Mouse (Mus musculus) limb, embryonic 11.5 days (tissue): ENCODE measurements around the gene Aqp1. TPM values are rescaled to one million over a fixed set of nuclear protein-coding genes. Genes with fewer than 3 reads are reported as not detected.

Source experiments
- ATAC-seq: fragments of 200-750 bp; cut with Nextera tagmentation; 2 replicates; pipeline ENCODE4 v1.8.0; 2017; ENCODE audit warnings: low read depth; ENCODE audit not compliant: insufficient number of reproducible peaks, low FRiP score, low TSS enrichment
- DNase-seq: peaks from one replicate; pipeline ENCODE4 v3.0.0-alpha.2; 2015; ENCODE audit warnings: low spot score
- H3K27ac ChIP-seq: fragments of 300-500 bp; sonication (generic); replicated peaks from 2 replicates; pipeline ENCODE4 v1.5.1; 2014; ENCODE audit warnings: low read depth, mild to moderate bottlenecking, low read length
- H3K27me3 ChIP-seq: fragments of 300-500 bp; sonication (generic); 2 replicates; pipeline ENCODE4 v1.6.1; 2014; ENCODE audit warnings: mild to moderate bottlenecking, low read length, mixed read lengths; ENCODE audit not compliant: control insufficient read depth, insufficient read depth
- H3K36me3 ChIP-seq: fragments of 300-500 bp; sonication (generic); 2 replicates; pipeline ENCODE4 v1.6.1; 2014; ENCODE audit warnings: mild to moderate bottlenecking, low read length, moderate library complexity, mixed read lengths; ENCODE audit not compliant: control insufficient read depth, insufficient read depth
- H3K4me1 ChIP-seq: fragments of 300-500 bp; sonication (generic); 2 replicates; pipeline ENCODE4 v1.6.1; 2014; ENCODE audit warnings: low read length, mixed read lengths; ENCODE audit not compliant: control insufficient read depth, insufficient read depth
- H3K4me2 ChIP-seq: fragments of 300-500 bp; sonication (generic); 2 replicates; pipeline ENCODE4 v1.6.1; 2014; ENCODE audit warnings: low read depth, mild to moderate bottlenecking, moderate library complexity; ENCODE audit not compliant: severe bottlenecking
- H3K4me3 ChIP-seq: fragments of 300-500 bp; sonication (generic); 2 replicates; pipeline ENCODE4 v1.5.1; 2014; ENCODE audit warnings: low read depth, low read length
- H3K9ac ChIP-seq: fragments of 300-500 bp; sonication (generic); 2 replicates; pipeline ENCODE4 v1.6.1; 2014; ENCODE audit warnings: mild to moderate bottlenecking, low read length
- H3K9me3 ChIP-seq: fragments of 300-500 bp; sonication (generic); 2 replicates; pipeline ENCODE4 v1.6.1; 2016; ENCODE audit warnings: low read length; ENCODE audit not compliant: control insufficient read depth
- WGBS: fragments of 180-500 bp; shearing (Covaris S2); extraction: QIAGEN DNeasy Blood & Tissue Kit; methylation state at CpG from one replicate; pipeline ENCODE4 v1.1.7; 2014; 5-methylcytosine and 5-hydroxymethylcytosine counted together
- microRNA-seq: library from miRNA; unstranded; fragments of <30 nt; microRNA quantifications from one replicate; pipeline ENCODE4, GENCODE M21; 2016
- polyA plus RNA-seq: library from polyadenylated mRNA; unstranded; fragments of >200 nt; fragmentation: Nextera tagmentation; extraction: Ambion mirVana; gene quantifications from 2 replicates; pipeline ENCODE4 v1.2.1, GENCODE M21; 2014

Aqp1 gene
- polyA plus RNA-seq, 1 experiment from 2014 or later = 0.64 TPM

GRCm38 (mm10) chr6:55391814-55392213 is 55.6 kb downstream of the Aqp1 start:
- DNase-seq = peak; percentile 53
- Histone ChIP-seq H3K4me2 (no peak overlapping the region), H3K4me3 (no peak overlapping the region), H3K27me3 (no peaks in the 10 kb centered on the region), H3K9ac (no peak overlapping the region), H3K36me3 (no peaks in the 10 kb centered on the region), H3K9me3 (no peaks in the 10 kb centered on the region), H3K27ac (no peak overlapping the region), H3K4me1 (peaks cover 6% of the 10 kb centered on the region; the same call in 1 of the 2 replicates)
- no peak for ATAC-seq
- 13% methylated on average over 4 of the region's 4 CpGs for WGBS

- ATAC-seq (no peak), DNase-seq (peak; percentile 90)
- Histone ChIP-seq H3K4me2 (no peak overlapping the region), H3K4me3 (no peak overlapping the region), H3K27me3 (no peaks in the 10 kb centered on the region), H3K9ac (no peak overlapping the region), H3K9me3 (no peaks in the 10 kb centered on the region), H3K36me3 (no peaks in the 10 kb centered on the region), H3K27ac (no peak overlapping the region), H3K4me1 (peaks cover 6% of the 10 kb centered on the region; the same call in 1 of the 2 replicates)
- 15% methylated on average over 4 of the region's 4 CpGs for WGBS
These were observed 56.2 kb downstream of the Aqp1 start for GRCm38 (mm10) chr6:55392453-55392852.

- Histone ChIP-seq H3K4me3 (no peak overlapping the region), H3K4me2 (no peak overlapping the region), H3K27ac (no peak overlapping the region), H3K9me3 (no peaks in the 10 kb centered on the region), H3K27me3 (no peaks in the 10 kb centered on the region), H3K36me3 (no peaks in the 10 kb centered on the region), H3K4me1 (0 out of 2 replicates have a peak, but pooled peaks cover 3% of the 10 kb centered on the region), H3K9ac (no peak overlapping the region)
- 88% methylated on average over 10 of the region's 10 CpGs for WGBS
- no peak for DNase-seq
- no peak for ATAC-seq
These were observed 58.6 kb downstream of the Aqp1 start for GRCm38 (mm10) chr6:55394854-55395253.

GRCm38 (mm10) chr6:55396176-55396575 is 59.9 kb downstream of the Aqp1 start:
- Histone ChIP-seq H3K27me3 (no peaks in the 10 kb centered on the region), H3K4me2 (no peak overlapping the region), H3K4me1 (0 out of 2 replicates have a peak, but pooled peaks cover 3% of the 10 kb centered on the region), H3K9me3 (no peaks in the 10 kb centered on the region), H3K27ac (no peak overlapping the region), H3K9ac (no peak overlapping the region), H3K4me3 (no peak overlapping the region), H3K36me3 (no peaks in the 10 kb centered on the region)
- 57% methylated on average over 3 of the region's 3 CpGs for WGBS
- DNase-seq (no peak), ATAC-seq (no peak)

- WGBS = 80% methylated on average over 11 of the region's 11 CpGs
- H3K9ac ChIP-seq = no peak overlapping the region
- no peak overlapping the region for H3K4me3 ChIP-seq
- DNase-seq = no peak
- H3K9me3 ChIP-seq = no peaks in the 10 kb centered on the region
- 0 out of 2 replicates have a peak, but pooled peaks cover 3% of the 10 kb centered on the region for H3K4me1 ChIP-seq
- H3K27me3 ChIP-seq = no peaks in the 10 kb centered on the region
- H3K4me2 ChIP-seq = no peak overlapping the region
- no peak overlapping the region for H3K27ac ChIP-seq
- H3K36me3 ChIP-seq = no peaks in the 10 kb centered on the region
- no peak for ATAC-seq
These were observed 60.4 kb downstream of the Aqp1 start for GRCm38 (mm10) chr6:55396622-55397041.

Small RNAs within 50 kb of the gene (microRNA-seq; reads per million reads assigned to microRNA genes)
- gene Gm25458 = not detected

Other genes starting within 250 kb of the Aqp1 start
- not detected in 2 replicates for gene Crhr2, start 203.4 kb upstream of the Aqp1 start, polyA plus RNA-seq
- 0.13 and 0.17 TPM in 2 replicates for gene Inmt, start 161.4 kb upstream of the Aqp1 start, polyA plus RNA-seq
- 17.2 and 17.4 TPM in 2 replicates for gene Mindy4, start 133.0 kb upstream of the Aqp1 start, polyA plus RNA-seq
- gene Ghrhr, start 39.9 kb downstream of the Aqp1 start, polyA plus RNA-seq = not detected in 2 replicates
- 0.48 and 0.82 TPM in 2 replicates for gene Adcyap1r1, start 115.5 kb downstream of the Aqp1 start, polyA plus RNA-seq